Mouse (Mus musculus) kidney, embryonic 15.5 days (tissue): ENCODE measurements around the gene Itfg1. TPM values are rescaled to one million over a fixed set of nuclear protein-coding genes. Genes with fewer than 3 reads are reported as not detected.

Experiments used
- ATAC-seq: fragments of 200-750 bp; cut with Nextera tagmentation; replicated peaks from 2 replicates; pipeline ENCODE4 v1.8.0; 2017; ENCODE audit warnings: moderate TSS enrichment; ENCODE audit not compliant: low FRiP score
- H3K27ac ChIP-seq: fragments of 300-500 bp; sonication (generic); 2 replicates; pipeline ENCODE4 v1.5.1; 2015; ENCODE audit warnings: mild to moderate bottlenecking, inconsistent platforms
- H3K27me3 ChIP-seq: fragments of 300-500 bp; sonication (generic); 2 replicates; pipeline ENCODE4 v1.6.1; 2015; ENCODE audit warnings: inconsistent platforms
- H3K36me3 ChIP-seq: fragments of 300-500 bp; sonication (generic); 2 replicates; pipeline ENCODE4 v1.6.1; 2015; ENCODE audit warnings: inconsistent platforms
- H3K4me1 ChIP-seq: fragments of 300-500 bp; sonication (generic); 2 replicates; pipeline ENCODE4 v1.6.1; 2015; ENCODE audit warnings: inconsistent platforms
- H3K4me2 ChIP-seq: fragments of 300-500 bp; sonication (generic); 2 replicates; pipeline ENCODE4 v1.6.1; 2015; ENCODE audit warnings: moderate library complexity, mild to moderate bottlenecking, inconsistent platforms
- H3K4me3 ChIP-seq: fragments of 300-500 bp; sonication (generic); replicated peaks from 2 replicates; pipeline ENCODE4 v1.5.1; 2015; ENCODE audit warnings: mild to moderate bottlenecking, inconsistent platforms
- H3K9ac ChIP-seq: fragments of 300-500 bp; sonication (generic); 2 replicates; pipeline ENCODE4 v1.6.1; 2015; ENCODE audit warnings: mild to moderate bottlenecking, inconsistent platforms
- H3K9me3 ChIP-seq: fragments of 300-500 bp; sonication (generic); replicated peaks from 2 replicates; pipeline ENCODE4 v1.6.1; 2016; ENCODE audit warnings: inconsistent platforms
- WGBS: fragments of 180-500 bp; shearing (Covaris S2); methylation state at CpG from one replicate; pipeline ENCODE4 v1.1.7; 2015; ENCODE audit warnings: mixed read lengths; 5-methylcytosine and 5-hydroxymethylcytosine counted together
- microRNA-seq: library from miRNA; unstranded; fragments of <30 nt; microRNA quantifications from one replicate; pipeline ENCODE4, GENCODE M21; 2016
- polyA plus RNA-seq: library from polyadenylated mRNA; unstranded; fragments of >200 nt; fragmentation: Nextera tagmentation; extraction: Ambion mirVana; gene quantifications from 2 replicates; pipeline ENCODE4 v1.2.1, GENCODE M21; 2015

Gene Itfg1
- polyA plus RNA-seq, 1 experiment from 2014 or later, result 80.3 TPM

- Histone ChIP-seq H3K4me1 (no peaks in the 10 kb centered on the region), H3K4me2 (no peak overlapping the region), H3K36me3 (peaks cover 15% of the 10 kb centered on the region), H3K9me3 (no peaks in the 10 kb centered on the region), H3K27ac (no peak overlapping the region), H3K4me3 (no peak overlapping the region), H3K9ac (no peak overlapping the region), H3K27me3 (no peaks in the 10 kb centered on the region)
- 85% methylated on average over 4 of the region's 4 CpGs for WGBS
- no peak for ATAC-seq
Measured at GRCm38 (mm10) chr8:85716696-85717095, 124.0 kb downstream of the Itfg1 start.

- Histone ChIP-seq H3K4me1 (no peaks in the 10 kb centered on the region), H3K9me3 (no peaks in the 10 kb centered on the region), H3K27me3 (peaks cover 4% of the 10 kb centered on the region), H3K9ac (no peak overlapping the region), H3K36me3 (no peaks in the 10 kb centered on the region), H3K4me3 (no peak overlapping the region), H3K4me2 (no peak overlapping the region), H3K27ac (no peak overlapping the region)
- WGBS, result 84% methylated on average over 2 of the region's 2 CpGs
- ATAC-seq, result no peak
Measured at GRCm38 (mm10) chr8:85706988-85707387, 133.7 kb downstream of the Itfg1 start.

- H3K4me2 ChIP-seq, result peak within 1 kb of the TSS; percentile 77
- H3K27ac ChIP-seq, result peak within 1 kb of the TSS; percentile 85
- H3K27me3 ChIP-seq, result peaks cover 15% of the 10 kb centered on the region
- H3K4me1 ChIP-seq, result peaks cover 7% of the 10 kb centered on the region
- 6% methylated on average over 49 of the region's 65 CpGs for WGBS
- peak within 1 kb of the TSS; percentile 59 for H3K9ac ChIP-seq
- H3K36me3 ChIP-seq, result no peaks in the 10 kb centered on the region
- peak within 1 kb of the TSS; percentile 58 for H3K4me3 ChIP-seq
- H3K9me3 ChIP-seq, result no peaks in the 10 kb centered on the region
- peak; percentile 93 for ATAC-seq
Measured at GRCm38 (mm10) chr8:85700751-85701351, 139.9 kb downstream of the Itfg1 start, which contains the start of gene Neto2. Gene Neto2, minus strand, starts transcription at chr8:85700924.

GRCm38 (mm10) chr8:85700101-85700750, 140.5 kb downstream of the Itfg1 start:
- Histone ChIP-seq H3K27me3 (peaks cover 15% of the 10 kb centered on the region), H3K4me3 (peak overlapping the region; percentile 58), H3K4me1 (peaks cover 7% of the 10 kb centered on the region), H3K36me3 (no peaks in the 10 kb centered on the region), H3K27ac (peak overlapping the region; percentile 85), H3K4me2 (peak overlapping the region; percentile 77), H3K9ac (peak overlapping the region; percentile 59), H3K9me3 (no peaks in the 10 kb centered on the region)
- under 1% methylated on average over 72 of the region's 84 CpGs for WGBS
- peak; percentile 97 for ATAC-seq

GRCm38 (mm10) chr8:85699051-85699450, 141.7 kb downstream of the Itfg1 start:
- Histone ChIP-seq H3K4me2 (peak overlapping the region; percentile 48), H3K27me3 (peaks cover 12% of the 10 kb centered on the region), H3K4me1 (peaks cover 7% of the 10 kb centered on the region), H3K4me3 (peak overlapping the region; percentile 33), H3K36me3 (no peaks in the 10 kb centered on the region), H3K9me3 (no peaks in the 10 kb centered on the region), H3K27ac (no peak overlapping the region), H3K9ac (no peak overlapping the region)
- ATAC-seq, result 0 out of 2 replicates have a peak, but pooled peaks have one; percentile 33
- under 1% methylated on average over 6 of the region's 6 CpGs for WGBS

Small RNAs within 50 kb of the gene (microRNA-seq; reads per million reads assigned to microRNA genes)
- not detected for gene Mir8109

Other genes with a start within 250 kb of the Itfg1 start
- 16.6 and 18.9 TPM in 2 replicates for gene Neto2, start 140.0 kb downstream of the Itfg1 start, polyA plus RNA-seq
- gene Phkb, start within 50 bp of the Itfg1 start, polyA plus RNA-seq, result 54.3 and 55.0 TPM in 2 replicates